Mouse (Mus musculus) hindbrain, postnatal 0 days (tissue): ENCODE measurements at regions not wholly inside any gene's neighbourhood (a gene's known extent, or its start where the extent isn't known, plus 50 kb on each side); places are given as distances from the start of the nearest gene placed in this dataset.

Source experiments
- ATAC-seq: fragments of 200-750 bp; cut with Nextera tagmentation; 2 replicates; pipeline ENCODE4 v1.8.0; 2017; ENCODE audit warnings: mild to moderate bottlenecking, moderate TSS enrichment, moderate library complexity
- DNase-seq: peaks from one replicate; pipeline ENCODE4 v3.0.0-alpha.2; 2015; ENCODE audit warnings: low spot score
- H3K27ac ChIP-seq: fragments of 300-500 bp; sonication (generic); 2 replicates; pipeline ENCODE4 v1.5.1; 2014; ENCODE audit warnings: mild to moderate bottlenecking
- H3K27me3 ChIP-seq: fragments of 300-500 bp; sonication (generic); 2 replicates; pipeline ENCODE4 v1.6.1; 2014; ENCODE audit warnings: low read length, mixed read lengths; ENCODE audit not compliant: insufficient read depth
- H3K36me3 ChIP-seq: fragments of 300-500 bp; sonication (generic); 2 replicates; pipeline ENCODE4 v1.6.1; 2014; ENCODE audit warnings: low read length, mixed read lengths; ENCODE audit not compliant: insufficient read depth
- H3K4me1 ChIP-seq: fragments of 300-500 bp; sonication (generic); 2 replicates; pipeline ENCODE4 v1.6.1; 2014; ENCODE audit warnings: antibody characterized with exemption, low read length, mixed read lengths; ENCODE audit not compliant: insufficient read depth
- H3K4me2 ChIP-seq: fragments of 300-500 bp; sonication (generic); 2 replicates; pipeline ENCODE4 v1.6.1; 2014; ENCODE audit warnings: low read depth, mild to moderate bottlenecking, low read length, moderate library complexity, mixed read lengths
- H3K4me3 ChIP-seq: fragments of 300-500 bp; sonication (generic); 2 replicates; pipeline ENCODE4 v1.5.1; 2014; ENCODE audit warnings: low read length
- H3K9ac ChIP-seq: fragments of 300-500 bp; sonication (generic); replicated peaks from 2 replicates; pipeline ENCODE4 v1.6.1; 2014; ENCODE audit warnings: mild to moderate bottlenecking, low read length, moderate library complexity, mixed read lengths
- H3K9me3 ChIP-seq: fragments of 300-500 bp; sonication (generic); 2 replicates; pipeline ENCODE4 v1.6.1; 2016; ENCODE audit warnings: low read length, mixed read lengths
- CTCF ChIP-seq: IDR thresholded peaks from 2 replicates; pipeline ENCODE4 v1.5.1; 2016; ENCODE audit warnings: antibody characterized with exemption, control low read depth, low read depth
- WGBS: fragments of 180-500 bp; shearing (Covaris S2); extraction: QIAGEN DNeasy Blood & Tissue Kit; methylation state at CpG from one replicate; pipeline ENCODE4 v1.1.7; 2014; 5-methylcytosine and 5-hydroxymethylcytosine counted together

GRCm38 (mm10) chr6:31197631-31198338 lies 200.8 kb upstream of the Mkln1 start:
- Histone ChIP-seq H3K27ac (no peak overlapping the region), H3K36me3 (no peaks in the 10 kb centered on the region), H3K9me3 (no peaks in the 10 kb centered on the region), H3K27me3 (no peaks in the 10 kb centered on the region), H3K4me1 (no peaks in the 10 kb centered on the region), H3K4me2 (no peak overlapping the region), H3K4me3 (no peak overlapping the region), H3K9ac (no peak overlapping the region)
- TF ChIP-seq CTCF = peak; percentile 40
- ATAC-seq (no peak), DNase-seq (no peak)
- WGBS = 61% methylated on average over 4 of the region's 4 CpGs

GRCm38 (mm10) chr6:31198340-31198739 lies 200.2 kb upstream of the Mkln1 start:
- Histone ChIP-seq H3K4me3 (no peak overlapping the region), H3K27me3 (no peaks in the 10 kb centered on the region), H3K36me3 (no peaks in the 10 kb centered on the region), H3K4me2 (no peak overlapping the region), H3K27ac (no peak overlapping the region), H3K4me1 (no peaks in the 10 kb centered on the region), H3K9me3 (no peaks in the 10 kb centered on the region), H3K9ac (no peak overlapping the region)
- TF ChIP-seq CTCF = no peak
- DNase-seq (no peak), ATAC-seq (no peak)
- WGBS = 70% methylated on average over 8 of the region's 8 CpGs

- no peak overlapping the region for H3K27ac ChIP-seq
- WGBS = 87% methylated on average over 3 of the region's 3 CpGs
- DNase-seq (no peak), ATAC-seq (no peak)
- no peak overlapping the region for H3K4me3 ChIP-seq
- no peaks in the 10 kb centered on the region for H3K9me3 ChIP-seq
- no peaks in the 10 kb centered on the region for H3K27me3 ChIP-seq
- no peak for TF ChIP-seq CTCF
- no peaks in the 10 kb centered on the region for H3K36me3 ChIP-seq
- no peak overlapping the region for H3K4me2 ChIP-seq
- H3K9ac ChIP-seq = no peak overlapping the region
- H3K4me1 ChIP-seq = no peaks in the 10 kb centered on the region
Measured at GRCm38 (mm10) chr6:31200705-31201104, 197.8 kb upstream of the Mkln1 start.

GRCm38 (mm10) chr6:31201375-31201972 lies 197.1 kb upstream of the Mkln1 start:
- no peaks in the 10 kb centered on the region for H3K27me3 ChIP-seq
- no peak overlapping the region for H3K27ac ChIP-seq
- 91% methylated on average over 4 of the region's 4 CpGs for WGBS
- TF ChIP-seq CTCF = no peak
- H3K4me1 ChIP-seq = no peaks in the 10 kb centered on the region
- ATAC-seq = no peak
- H3K9ac ChIP-seq = no peak overlapping the region
- no peak overlapping the region for H3K4me3 ChIP-seq
- H3K36me3 ChIP-seq = no peaks in the 10 kb centered on the region
- no peak overlapping the region for H3K4me2 ChIP-seq
- no peak for DNase-seq
- H3K9me3 ChIP-seq = no peaks in the 10 kb centered on the region

GRCm38 (mm10) chr6:31202594-31202993 lies 195.9 kb upstream of the Mkln1 start:
- Histone ChIP-seq H3K9me3 (no peaks in the 10 kb centered on the region), H3K27me3 (no peaks in the 10 kb centered on the region), H3K4me1 (no peaks in the 10 kb centered on the region), H3K4me2 (no peak overlapping the region), H3K9ac (no peak overlapping the region), H3K27ac (no peak overlapping the region), H3K4me3 (no peak overlapping the region), H3K36me3 (no peaks in the 10 kb centered on the region)
- DNase-seq (no peak), ATAC-seq (no peak)
- TF ChIP-seq CTCF = no peak

- ATAC-seq = no peak
Measured at GRCm38 (mm10) chr6:31204434-31204833, 194.1 kb upstream of the Mkln1 start.

GRCm38 (mm10) chr6:31204839-31205238 lies 193.7 kb upstream of the Mkln1 start:
- Histone ChIP-seq H3K27me3 (no peaks in the 10 kb centered on the region), H3K9me3 (no peaks in the 10 kb centered on the region), H3K4me1 (no peaks in the 10 kb centered on the region), H3K36me3 (no peaks in the 10 kb centered on the region), H3K4me3 (no peak overlapping the region), H3K27ac (no peak overlapping the region), H3K4me2 (no peak overlapping the region), H3K9ac (no peak overlapping the region)
- 80% methylated on average over 4 of the region's 4 CpGs for WGBS
- ATAC-seq = no peak
- TF ChIP-seq CTCF = no peak
- DNase-seq = no peak

More at GRCm38 (mm10) chr6:31204434-31204833, 194.1 kb upstream of the Mkln1 start:
- Histone ChIP-seq H3K9me3 (no peaks in the 10 kb centered on the region), H3K27ac (no peak overlapping the region), H3K4me1 (no peaks in the 10 kb centered on the region), H3K9ac (no peak overlapping the region), H3K27me3 (no peaks in the 10 kb centered on the region), H3K4me3 (no peak overlapping the region), H3K36me3 (no peaks in the 10 kb centered on the region), H3K4me2 (no peak overlapping the region)
- DNase-seq = no peak
- no peak for TF ChIP-seq CTCF
- WGBS = 90% methylated on average over 3 of the region's 3 CpGs
